Mouse (Mus musculus): ENCODE measurements around the gene AC109138.7.

GRCm38 (mm10) chr19:4222165-4222564, 8.0 kb downstream of the AC109138.7 start:
- TF ChIP-seq CTCF (IDR thresholded peaks at IDR 0.05) (no peak), EP300 (IDR thresholded peaks at IDR 0.05) (no peak)
